Mouse (Mus musculus): Measurements from ENCODE around the gene Hip1r. TPM values are rescaled to one million over a fixed set of nuclear protein-coding genes. Genes with fewer than 3 reads are reported as not detected.
"Not testable (repeated sequence)": the region's sequence is repeated elsewhere in the genome, so short reads cannot be mapped to it uniquely, and the experiment has no call there.

The Hip1r gene
- total RNA-seq, 2 experiments from 2014 or later = 6.6 to 12.1 TPM

DNA sequence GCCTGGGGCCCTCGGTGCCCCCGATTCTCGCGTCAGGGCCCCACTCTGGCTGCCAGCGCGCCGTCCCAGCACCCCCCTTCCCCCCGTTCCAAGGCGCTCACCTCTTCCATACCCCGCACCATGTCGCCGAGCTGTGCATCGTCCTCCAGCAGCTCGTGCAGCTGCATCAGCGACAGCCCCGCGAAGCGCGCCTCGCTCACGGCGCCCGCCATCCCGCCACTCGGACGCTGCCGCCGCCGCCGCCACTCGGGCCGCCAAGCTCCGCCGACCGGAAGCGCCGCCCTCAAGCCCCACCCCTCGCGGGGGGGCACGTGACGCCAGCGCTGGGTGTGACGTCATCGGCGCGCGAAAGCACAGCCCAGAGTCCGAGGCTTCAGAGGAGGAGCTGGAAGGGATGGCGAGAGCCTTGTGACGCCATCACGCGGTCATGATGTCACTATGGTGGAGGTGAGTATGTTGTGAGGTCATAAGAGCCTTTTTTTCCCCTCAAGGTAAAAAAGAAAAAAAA lies 58.6 kb downstream of the Hip1r start, which contains the start of gene Vps37b:
TSS of gene Vps37b (minus strand) at position 270 of the 508 bp plus-strand sequence.
- ATAC-seq (ENCODE audit: poor library complexity, severe bottlenecking) = peak; percentile 83

DNA sequence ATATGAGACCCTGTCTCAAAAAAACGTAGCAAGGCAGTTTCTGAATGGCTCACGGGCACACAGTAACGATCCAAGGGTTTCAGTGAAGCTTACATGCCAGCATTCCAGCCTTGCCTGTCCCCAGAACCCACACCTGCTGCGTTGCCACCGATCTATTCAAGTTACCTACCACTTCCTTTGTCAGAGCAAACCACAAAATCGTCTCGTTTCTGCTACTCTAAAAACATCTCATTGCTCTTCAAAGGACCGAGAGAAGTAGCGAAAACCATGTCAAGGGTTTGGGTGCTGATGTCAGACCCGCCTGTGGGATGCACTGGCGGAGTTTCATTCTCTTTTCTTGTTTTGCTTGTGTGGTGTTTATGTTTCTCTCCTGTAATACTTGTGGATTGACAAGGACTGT lies 61.0 kb downstream of the Hip1r start:
- no peak for ATAC-seq (ENCODE audit: poor library complexity, severe bottlenecking)

DNA sequence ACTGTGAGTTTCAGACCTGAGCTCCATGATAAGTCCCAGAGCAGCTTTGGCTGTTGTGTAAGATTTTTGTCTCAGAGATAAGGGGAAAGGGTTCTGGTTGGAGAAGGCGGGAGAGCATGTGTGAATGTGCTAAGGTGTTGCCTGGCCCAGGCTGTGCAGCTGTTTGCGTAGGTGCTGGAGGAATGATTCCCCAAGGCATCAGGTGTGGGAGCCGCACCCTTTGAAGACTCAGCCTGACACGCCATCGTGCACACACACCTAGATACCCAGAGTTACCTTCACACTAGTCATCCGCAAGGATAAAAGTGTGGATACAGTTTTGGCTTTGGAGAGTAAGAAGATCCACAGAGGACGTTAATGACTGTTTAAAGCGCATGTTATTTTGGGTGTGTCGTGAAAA lies 62.0 kb downstream of the Hip1r start:
- no peak for ATAC-seq (ENCODE audit: poor library complexity, severe bottlenecking)

DNA sequence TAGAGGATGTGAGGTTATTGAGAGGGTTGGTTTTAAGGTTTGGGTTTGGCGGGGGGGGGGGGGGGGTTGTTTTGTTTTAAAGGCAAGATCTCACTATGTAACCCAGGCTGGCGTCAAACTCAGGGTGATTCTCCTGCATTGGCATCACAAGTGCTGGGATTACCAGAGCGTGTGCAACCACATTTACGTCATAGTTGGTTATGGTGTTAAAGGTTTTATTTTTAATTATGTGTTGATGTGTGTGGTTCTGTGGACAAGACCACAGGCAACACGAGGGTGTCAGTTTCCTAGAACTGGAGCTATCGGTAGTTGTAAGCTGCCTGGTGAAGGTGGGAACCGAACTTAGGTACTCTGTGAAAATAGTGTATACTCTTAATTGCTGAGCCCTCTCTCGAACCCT lies 62.4 kb downstream of the Hip1r start:
- ATAC-seq (ENCODE audit: poor library complexity, severe bottlenecking) = 0 out of 2 replicates have a peak, but pooled peaks have one; percentile 3

DNA sequence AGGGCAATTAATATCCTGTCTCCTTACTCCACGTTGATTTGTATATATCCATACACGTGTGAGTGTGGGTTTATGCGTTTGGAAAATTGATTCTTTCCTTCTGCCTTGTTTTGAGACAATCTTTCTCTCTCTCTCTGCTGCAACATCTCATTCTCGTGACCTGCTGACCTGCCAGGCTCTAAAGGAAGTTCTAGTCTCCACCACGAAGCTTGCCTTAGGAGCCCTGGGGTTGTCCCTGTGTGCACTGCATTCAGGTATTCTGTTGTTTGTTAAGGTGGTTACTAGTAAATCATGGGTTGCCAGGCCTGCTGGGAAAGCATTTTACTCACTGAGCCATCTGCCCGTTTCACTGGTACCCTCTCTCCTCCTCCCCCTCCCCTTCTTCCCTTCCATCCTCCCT lies 62.9 kb downstream of the Hip1r start:
- ATAC-seq (ENCODE audit: poor library complexity, severe bottlenecking) = no peak

DNA sequence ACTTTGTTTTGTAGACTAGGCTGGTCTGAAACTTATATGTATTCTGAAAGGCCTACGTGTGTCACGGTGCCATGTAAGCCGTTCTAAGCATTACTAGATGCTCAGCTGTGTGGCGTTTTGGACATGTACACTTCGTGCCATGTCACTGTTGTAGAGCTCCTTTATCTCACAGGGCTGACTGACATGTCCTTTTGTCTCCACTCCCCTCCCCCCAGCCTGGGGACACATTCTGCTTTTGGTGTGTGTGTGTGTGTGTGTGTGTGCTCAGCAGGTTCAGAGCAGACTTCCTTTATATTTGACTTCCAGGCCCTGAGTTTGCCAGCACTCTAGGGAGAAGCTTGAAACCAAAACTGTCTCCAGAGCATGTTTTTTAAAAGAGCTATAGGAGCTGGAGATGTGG lies 63.4 kb downstream of the Hip1r start:
- no peak for ATAC-seq (ENCODE audit: poor library complexity, severe bottlenecking)

DNA sequence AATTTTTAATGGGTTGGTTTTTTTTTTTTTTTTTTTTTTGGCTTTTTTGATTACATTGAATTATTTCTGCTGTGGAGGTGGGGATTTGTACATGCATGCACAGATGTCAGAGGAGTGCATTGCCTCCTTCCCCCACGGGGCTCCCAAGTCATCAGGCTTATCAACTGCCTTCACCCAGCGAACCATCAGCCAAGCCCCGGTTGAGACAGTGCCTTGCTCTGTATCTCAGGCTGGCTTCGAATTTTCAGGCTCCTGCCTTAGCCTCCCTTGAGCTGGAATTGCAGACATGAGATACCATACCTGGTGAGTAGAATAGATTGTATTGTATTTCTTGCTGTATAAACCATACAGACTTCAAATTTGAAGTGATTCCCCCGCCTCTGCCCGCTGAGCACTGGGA lies 66.2 kb downstream of the Hip1r start:
- no peak for ATAC-seq (ENCODE audit: poor library complexity, severe bottlenecking)

DNA sequence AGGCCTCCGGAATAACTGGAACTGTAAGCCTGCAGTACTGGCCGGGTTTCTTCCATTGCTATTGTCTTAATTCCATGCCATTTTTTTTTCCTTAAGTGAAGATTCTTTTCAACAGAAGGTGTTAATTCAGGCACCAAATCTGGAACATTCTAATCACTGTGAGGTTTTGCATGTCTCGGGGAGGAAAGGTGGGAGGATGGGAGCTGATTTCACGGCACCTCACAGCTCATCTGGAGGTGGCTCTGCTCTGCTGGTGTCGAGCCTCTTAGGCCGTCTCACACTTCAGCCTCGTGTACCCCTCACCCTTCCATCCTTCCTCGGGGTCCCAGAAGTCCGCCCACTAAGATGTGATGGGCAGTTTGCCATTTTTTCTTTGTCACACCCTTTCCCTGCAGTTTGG lies 67.7 kb downstream of the Hip1r start:
- no peak for ATAC-seq (ENCODE audit: poor library complexity, severe bottlenecking)

DNA sequence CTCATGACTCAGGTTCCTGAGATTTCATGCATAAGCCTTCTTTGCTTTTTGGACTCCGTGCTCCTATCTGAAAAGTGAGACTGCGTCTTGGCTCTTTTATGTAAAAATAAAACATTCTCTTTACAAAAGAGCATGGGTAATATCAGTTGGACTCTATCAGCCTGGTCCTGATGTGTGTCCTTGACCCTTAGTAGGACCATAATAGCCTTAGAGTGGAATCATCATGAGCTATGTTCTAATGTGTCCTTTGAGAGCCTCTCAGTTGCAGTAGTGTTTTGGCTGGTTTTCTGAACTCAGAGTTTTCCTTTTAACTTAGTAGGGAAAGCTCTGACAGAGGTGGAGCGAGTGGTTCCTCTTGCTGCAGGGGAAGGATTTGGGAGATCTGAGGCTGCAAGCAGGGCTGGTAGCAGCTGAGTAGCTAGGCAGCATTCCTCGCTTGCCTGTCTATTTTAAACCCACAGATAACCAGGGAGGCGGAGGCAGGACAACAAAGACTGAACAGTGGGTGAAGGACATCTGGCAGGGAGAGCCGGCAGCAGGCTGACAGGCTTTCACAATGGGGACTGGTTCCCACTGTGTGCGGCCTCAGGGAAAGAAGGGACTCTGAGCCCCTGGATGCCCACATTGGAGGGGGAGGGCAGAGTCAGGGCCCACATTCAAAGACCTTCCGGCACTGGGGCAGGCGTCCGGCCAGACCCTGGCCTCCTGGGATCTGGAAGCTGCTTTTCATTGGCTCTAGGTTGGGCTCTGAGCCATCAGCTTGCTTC lies 70.0 kb downstream of the Hip1r start:
- no peak for ATAC-seq (ENCODE audit: poor library complexity, severe bottlenecking)

DNA sequence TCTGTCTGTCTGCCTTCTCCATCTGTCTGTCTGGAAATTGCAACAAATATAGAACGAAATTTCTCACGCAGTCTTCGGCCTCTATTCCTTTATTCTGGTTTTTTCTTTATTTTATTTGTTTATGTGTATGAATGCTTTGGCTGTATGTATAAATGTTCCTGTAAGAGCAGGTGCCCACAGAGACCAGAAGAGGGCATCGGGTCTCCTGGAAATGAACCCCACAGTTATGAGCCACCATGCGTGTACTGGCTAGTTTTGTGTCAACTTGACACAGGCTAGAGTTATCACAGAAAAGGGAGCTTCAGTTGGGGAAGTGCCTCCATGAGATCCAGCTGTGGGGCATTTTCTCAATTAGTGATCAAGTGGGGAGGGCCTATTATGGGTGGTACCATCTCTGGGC lies 70.6 kb downstream of the Hip1r start:
- no peak for ATAC-seq (ENCODE audit: poor library complexity, severe bottlenecking)

DNA sequence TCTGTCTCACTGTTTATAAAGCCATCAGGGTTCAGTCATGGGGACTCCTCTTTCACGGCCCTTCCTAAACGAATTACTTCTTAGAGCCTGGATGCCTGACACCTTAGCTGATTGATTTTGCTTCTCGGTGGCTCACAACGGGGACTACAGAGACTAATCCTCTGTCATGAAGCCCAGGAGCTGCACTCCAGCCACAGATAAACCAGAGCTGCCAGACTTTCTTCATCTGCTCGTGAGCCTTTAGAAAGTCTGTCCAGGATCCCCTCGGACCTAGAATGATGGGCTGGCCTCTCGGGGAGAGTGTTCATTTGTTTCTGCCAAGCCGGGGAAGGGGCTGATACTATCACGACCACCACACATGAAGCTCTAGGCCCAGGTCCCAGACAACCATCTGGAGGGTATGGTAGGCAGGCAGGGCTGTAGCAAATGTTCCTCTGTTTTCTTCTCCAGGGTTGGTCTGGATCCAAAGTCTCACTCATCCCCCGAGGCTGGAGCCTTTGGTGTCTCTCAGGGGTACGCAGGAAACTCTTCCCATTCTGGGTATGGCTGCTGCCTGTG lies 72.1 kb downstream of the Hip1r start:
- no peak for ATAC-seq (ENCODE audit: poor library complexity, severe bottlenecking)

DNA sequence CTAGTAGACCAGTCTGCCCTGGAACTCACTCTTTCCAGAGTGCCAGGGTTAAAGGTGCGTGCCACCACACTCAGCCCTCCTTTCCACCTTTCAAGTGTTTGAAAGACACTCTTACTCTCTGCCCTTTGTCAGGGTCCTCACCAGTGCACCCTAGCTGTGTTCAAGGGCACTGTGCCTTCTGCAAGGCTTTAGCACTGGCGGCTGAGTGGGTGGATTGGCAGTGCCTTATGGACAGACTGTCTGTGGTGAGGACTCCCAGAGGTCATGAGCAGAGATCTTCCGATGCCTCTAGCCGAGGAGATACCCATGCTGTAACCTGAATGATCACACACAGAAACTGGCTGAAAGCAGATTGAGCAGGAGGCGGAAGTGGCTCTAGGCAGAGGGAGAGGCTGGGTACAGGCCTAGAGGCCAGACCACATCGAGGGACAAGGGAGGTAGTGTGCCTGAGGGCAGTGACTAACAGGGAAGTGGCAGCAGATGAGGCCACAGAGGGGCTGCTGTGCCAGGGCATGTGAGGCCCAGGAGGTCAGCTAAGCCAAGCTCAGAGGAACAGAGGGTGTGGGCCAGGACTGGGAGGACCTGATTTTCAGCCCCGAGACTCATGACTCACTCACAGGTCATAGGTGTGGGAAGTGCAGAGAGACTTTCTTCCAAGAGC lies 73.4 kb downstream of the Hip1r start:
- peak; percentile 82 for ATAC-seq (ENCODE audit: poor library complexity, severe bottlenecking)

DNA sequence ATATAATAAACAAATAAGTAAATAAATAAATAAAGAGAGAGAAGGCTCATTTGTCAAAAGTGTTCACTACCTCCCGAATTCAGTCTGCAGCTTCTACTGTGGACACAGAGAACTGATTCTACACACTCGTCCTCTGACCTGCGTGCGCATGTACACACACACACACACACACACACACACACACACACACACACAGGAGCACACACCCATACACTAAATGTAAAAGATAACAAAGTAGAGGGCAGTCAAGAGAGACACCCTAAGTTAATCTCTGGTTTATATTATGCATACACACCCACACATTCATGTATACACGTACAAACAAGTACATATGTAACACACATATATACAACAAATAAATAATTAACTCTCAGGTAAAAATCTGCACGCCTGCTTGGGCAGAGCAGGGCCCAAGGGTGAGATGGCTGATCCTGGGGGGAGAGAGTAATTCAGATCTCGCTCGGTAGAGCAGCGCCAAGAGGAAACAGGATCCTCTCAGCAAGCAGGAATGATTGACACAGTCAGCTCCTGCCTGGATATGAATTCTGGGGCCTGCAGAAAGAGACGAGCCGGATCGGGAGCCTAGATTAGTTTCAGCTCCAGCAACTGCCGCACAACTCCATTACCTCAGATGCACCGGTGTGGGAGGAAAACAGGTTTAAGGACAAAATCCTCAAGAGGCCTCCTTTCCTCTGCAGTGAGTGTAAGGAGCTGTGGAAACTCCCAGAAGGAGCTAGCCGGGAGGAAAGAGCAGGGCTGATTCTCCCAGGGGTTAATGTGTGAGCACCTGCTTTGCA lies 76.0 kb downstream of the Hip1r start:
- no peak for ATAC-seq (ENCODE audit: poor library complexity, severe bottlenecking)

DNA sequence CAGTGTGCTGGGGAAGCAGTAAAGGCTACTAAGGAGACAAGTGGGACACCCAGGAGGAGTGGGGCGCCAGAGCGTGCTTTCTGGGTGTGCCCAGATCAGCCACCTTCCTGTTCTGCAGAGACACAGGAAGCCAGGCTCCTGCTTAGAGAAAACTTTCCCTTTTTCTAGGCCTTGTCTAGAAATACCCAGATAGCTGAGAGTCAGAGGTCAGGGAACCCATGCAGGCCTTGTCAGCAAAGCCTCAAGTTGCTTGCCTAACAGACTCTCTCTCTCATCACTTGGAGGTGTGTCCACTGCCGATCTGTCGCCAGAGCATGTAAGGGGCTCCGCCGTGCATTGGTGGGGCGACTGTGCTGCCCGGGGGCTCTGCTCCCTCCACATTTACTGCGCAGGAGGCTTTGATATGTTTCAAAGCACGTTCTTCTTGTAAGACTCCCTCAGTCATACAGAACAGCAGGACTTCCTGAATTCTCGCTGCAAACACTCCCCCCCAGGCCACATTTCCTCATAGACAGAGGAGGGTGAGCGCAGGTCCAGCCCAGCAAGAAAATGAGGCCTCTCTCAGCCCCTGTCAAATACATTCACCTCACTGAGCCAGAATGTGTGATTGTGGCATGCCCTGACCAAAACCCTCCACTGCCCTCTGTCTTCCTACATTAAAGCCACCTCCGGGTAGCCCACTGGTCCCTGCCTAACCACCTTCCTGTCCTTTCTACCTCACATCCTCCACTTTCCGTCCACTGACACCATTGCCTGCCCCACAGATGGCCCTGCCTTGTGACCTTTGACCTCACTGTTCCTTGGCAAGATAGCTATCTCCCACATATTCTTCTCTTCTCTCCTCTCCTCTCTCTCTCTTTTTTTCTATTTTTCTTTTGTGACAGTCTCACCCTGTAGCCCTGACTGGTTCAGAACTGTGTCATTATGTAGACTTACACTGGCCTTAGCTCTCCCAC lies 76.9 kb downstream of the Hip1r start:
- ATAC-seq (ENCODE audit: poor library complexity, severe bottlenecking) = peak; percentile 51

DNA sequence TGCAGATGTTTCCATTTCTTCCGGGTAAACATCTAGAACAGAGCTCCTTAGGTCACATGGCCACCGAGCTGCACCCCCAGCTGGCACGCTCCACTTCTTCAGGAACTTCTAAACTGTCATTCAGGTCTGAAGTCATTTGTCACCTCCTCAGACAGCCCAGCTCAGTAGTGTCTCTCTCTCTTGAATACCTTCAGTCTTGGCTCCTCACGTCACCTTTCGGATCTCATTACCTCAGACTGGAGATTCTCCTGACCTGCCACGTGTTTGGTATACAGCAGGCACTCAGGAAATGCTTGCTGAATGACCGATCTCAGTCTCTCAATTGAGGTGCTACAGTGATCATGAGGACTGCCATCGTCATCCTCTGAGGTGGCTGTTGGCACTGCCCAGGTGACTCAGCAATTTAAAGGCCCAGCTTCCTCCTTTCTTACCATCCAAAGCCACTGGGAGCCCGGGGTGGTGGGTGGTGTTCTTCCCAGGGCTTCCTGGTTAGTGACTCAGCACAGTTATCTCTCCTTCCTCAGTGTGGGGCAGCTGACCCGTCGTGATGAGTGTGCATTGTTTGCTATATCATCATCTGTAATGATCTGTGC lies 78.6 kb downstream of the Hip1r start:
- peak; percentile 88 for ATAC-seq (ENCODE audit: poor library complexity, severe bottlenecking)

DNA sequence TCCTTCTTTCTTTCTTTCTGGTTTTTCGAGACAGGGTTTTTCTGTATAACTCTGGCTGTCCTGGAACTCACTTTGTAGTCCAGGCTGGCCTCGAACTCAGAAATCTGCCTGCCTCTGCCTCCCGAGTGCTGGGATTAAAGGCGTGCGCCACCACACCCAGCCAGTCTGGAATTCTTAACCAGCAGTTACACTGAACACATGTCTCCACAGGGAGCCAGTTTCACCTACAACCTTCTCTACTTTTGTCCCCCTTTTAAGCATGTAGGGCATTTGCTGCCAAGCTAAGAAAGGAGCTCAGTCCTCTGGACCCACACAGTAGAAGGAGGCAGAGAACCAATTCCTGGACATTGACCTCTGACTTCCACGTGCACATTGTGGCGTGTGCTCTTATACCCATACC lies 79.2 kb downstream of the Hip1r start:
- ATAC-seq (ENCODE audit: poor library complexity, severe bottlenecking) = not testable (repeated sequence)

Data from megakaryocyte, adult 5-6 weeks (primary cell).